Mouse (Mus musculus): ENCODE results near the gene Mob1b.

Mob1b gene

GRCm38 (mm10) chr5:88790675-88791074 lies 70.0 kb downstream of the Mob1b start:
- no peak for DNase-seq

- peak; percentile 79 to 82 for DNase-seq
These were observed 70.9 kb downstream of the Mob1b start for GRCm38 (mm10) chr5:88791256-88792245.

GRCm38 (mm10) chr5:88793676-88794075 lies 73.0 kb downstream of the Mob1b start:
- DNase-seq: peak; percentile 85 to 87

- no peak for DNase-seq
These were observed 75.4 kb downstream of the Mob1b start for GRCm38 (mm10) chr5:88795910-88796584.

GRCm38 (mm10) chr5:88796588-88796987 lies 75.9 kb downstream of the Mob1b start:
- peak; percentile 47 to 53 for DNase-seq

GRCm38 (mm10) chr5:88797121-88797520 lies 76.5 kb downstream of the Mob1b start:
- no peak for DNase-seq

GRCm38 (mm10) chr5:88805616-88806015 lies 85.0 kb downstream of the Mob1b start:
- DNase-seq: no peak

- DNase-seq: no peak
These were observed 85.6 kb downstream of the Mob1b start for GRCm38 (mm10) chr5:88806278-88806677.

- peak; percentile 62 for DNase-seq
These were observed 86.7 kb downstream of the Mob1b start for GRCm38 (mm10) chr5:88807342-88807741.

- DNase-seq: peak; percentile 61 to 64
These were observed 92.5 kb downstream of the Mob1b start for GRCm38 (mm10) chr5:88813188-88813587.
